Mouse (Mus musculus) myocyte (in vitro differentiated cells): Measurements from ENCODE around the gene Lias. TPM values are rescaled to one million over a fixed set of nuclear protein-coding genes. Genes with fewer than 3 reads are reported as not detected.

Experiments used
- H3K27me3 ChIP-seq: one replicate; pipeline ENCODE4 v1.6.1; 2011; ENCODE audit not compliant: control insufficient read depth, insufficient read depth, insufficient read length
- H3K36me3 ChIP-seq: one replicate; pipeline ENCODE4 v1.6.1; 2011; ENCODE audit not compliant: control insufficient read depth, insufficient read depth
- H3K4me2 ChIP-seq: one replicate; pipeline ENCODE4 v1.6.1; 2011; ENCODE audit warnings: low read depth, control low read depth
- H3K4me3 ChIP-seq: one replicate; pipeline ENCODE4 v1.5.1; 2011; ENCODE audit warnings: mild to moderate bottlenecking, control low read depth, moderate library complexity
- H3K79me2 ChIP-seq: one replicate; pipeline ENCODE4 v1.6.1; 2011; ENCODE audit not compliant: control insufficient read depth, insufficient read depth
- H3ac ChIP-seq: one replicate; pipeline ENCODE4 v1.6.1; 2011; ENCODE audit not compliant: control insufficient read depth, insufficient read length
- CEBPB ChIP-seq: IDR thresholded peaks from 2 replicates; pipeline ENCODE4 v1.6.1; 2011; ENCODE audit warnings: mild to moderate bottlenecking, moderate library complexity; ENCODE audit not compliant: poor library complexity, insufficient read depth, severe bottlenecking
- E2F4 ChIP-seq: IDR thresholded peaks from one replicate; pipeline ENCODE4 v1.6.1; 2011; ENCODE audit warnings: mild to moderate bottlenecking, control low read depth, moderate library complexity; ENCODE audit not compliant: insufficient read depth
- MAX ChIP-seq: IDR thresholded peaks from one replicate; pipeline ENCODE4 v1.6.1; 2011; ENCODE audit warnings: low read depth, mild to moderate bottlenecking, control low read depth
- MYOD1 ChIP-seq, 3 experiments: IDR thresholded peaks; one replicate each; pipeline ENCODE4 v1.6.1; 2011; ENCODE audit warnings: control low read depth in 2 of 3, low read depth in 2 of 3, mild to moderate bottlenecking in 2 of 3, moderate library complexity in 1 of 3; ENCODE audit not compliant: insufficient read length in 2 of 3, control insufficient read depth in 1 of 3
- MYOG ChIP-seq, 3 experiments: IDR thresholded peaks; one replicate each; pipeline ENCODE4 v1.6.1; 2011; ENCODE audit warnings: control low read depth in 2 of 3, low read depth in 2 of 3, mild to moderate bottlenecking in 2 of 3; ENCODE audit not compliant: insufficient read length in 2 of 3, control insufficient read depth in 1 of 3, insufficient read depth in 1 of 3
- POLR2A ChIP-seq: IDR thresholded peaks from one replicate; pipeline ENCODE4 v1.6.1; 2011; ENCODE audit warnings: low read depth, mild to moderate bottlenecking, control low read depth, moderate library complexity; ENCODE audit not compliant: insufficient read length
- POLR2AphosphoS2 ChIP-seq: IDR thresholded peaks from one replicate; pipeline ENCODE4 v1.6.1; 2011; ENCODE audit warnings: low read depth, control low read depth; ENCODE audit not compliant: insufficient read length
- REST ChIP-seq: IDR thresholded peaks from one replicate; pipeline ENCODE4 v1.6.1; 2011; ENCODE audit warnings: mild to moderate bottlenecking, control low read depth, moderate library complexity; ENCODE audit not compliant: insufficient read depth, insufficient read length
- SRF ChIP-seq: IDR thresholded peaks from one replicate; pipeline ENCODE4 v1.6.1; 2011; ENCODE audit warnings: low read depth; ENCODE audit not compliant: control insufficient read depth, insufficient read length
- TCF12 ChIP-seq: IDR thresholded peaks from one replicate; pipeline ENCODE4 v1.6.1; 2011; ENCODE audit warnings: mild to moderate bottlenecking, control low read depth; ENCODE audit not compliant: poor library complexity, insufficient read depth, severe bottlenecking
- TCF3 ChIP-seq: IDR thresholded peaks from one replicate; pipeline ENCODE4 v1.6.1; 2011; ENCODE audit warnings: low read depth, control low read depth; ENCODE audit not compliant: insufficient read length
- USF1 ChIP-seq: IDR thresholded peaks from one replicate; pipeline ENCODE4 v1.6.1; 2011; ENCODE audit warnings: low read depth, mild to moderate bottlenecking, control low read depth, moderate library complexity
- polyA plus RNA-seq: library from polyadenylated mRNA; unstranded; fragments of >200 nt; fragmentation: generic; extraction: Trizol; gene quantifications from one replicate; pipeline ENCODE4 v1.2.1, GENCODE M21; 2012; ENCODE audit warnings: missing spikeins

Gene Lias
- polyA plus RNA-seq, 1 experiment, result 22.6 TPM

GRCm38 (mm10) chr5:65354985-65355384 is 36.3 kb upstream of the Lias start:
- no peak overlapping the region for H3ac ChIP-seq
- H3K79me2 ChIP-seq, result no peaks in the 10 kb centered on the region
- no peak for TF ChIP-seq E2F4
- TF ChIP-seq MAX, result no peak
- no peak for TF ChIP-seq POLR2A
- no peak for TF ChIP-seq TCF12
- no peak for TF ChIP-seq MYOG (IDR thresholded peaks at IDR 0.05; ENCODE audit: control insufficient read depth in 1 of 3, insufficient read depth in 1 of 3, insufficient read length in 2 of 3, low read depth in 2 of 3)
- no peak for TF ChIP-seq MYOD1 (IDR thresholded peaks at IDR 0.05; ENCODE audit: control insufficient read depth in 1 of 3, insufficient read length in 2 of 3, low read depth in 2 of 3)
- TF ChIP-seq USF1, result no peak
- no peak for TF ChIP-seq REST
- no peak for TF ChIP-seq TCF3
- TF ChIP-seq POLR2AphosphoS2, result no peak
- peaks cover 19% of the 10 kb centered on the region for H3K27me3 ChIP-seq
- no peaks in the 10 kb centered on the region for H3K36me3 ChIP-seq
- no peak overlapping the region for H3K4me2 ChIP-seq
- no peak overlapping the region for H3K4me3 ChIP-seq

GRCm38 (mm10) chr5:65356851-65357250 is 34.4 kb upstream of the Lias start:
- TF ChIP-seq E2F4, result no peak
- TF ChIP-seq MYOD1 (IDR thresholded peaks at IDR 0.05; ENCODE audit: control insufficient read depth in 1 of 3, insufficient read length in 2 of 3, low read depth in 2 of 3), result no peak
- TF ChIP-seq CEBPB, result no peak
- no peak for TF ChIP-seq REST
- TF ChIP-seq TCF12, result no peak
- TF ChIP-seq POLR2A, result no peak
- no peak overlapping the region for H3K4me3 ChIP-seq
- no peak overlapping the region for H3K4me2 ChIP-seq
- H3K27me3 ChIP-seq, result peaks cover 18% of the 10 kb centered on the region
- no peaks in the 10 kb centered on the region for H3K79me2 ChIP-seq
- no peaks in the 10 kb centered on the region for H3K36me3 ChIP-seq
- no peak overlapping the region for H3ac ChIP-seq

GRCm38 (mm10) chr5:65357771-65358170 is 33.5 kb upstream of the Lias start:
- Histone ChIP-seq H3K79me2 (no peaks in the 10 kb centered on the region), H3ac (no peak overlapping the region), H3K4me3 (no peak overlapping the region), H3K27me3 (peaks cover 9% of the 10 kb centered on the region), H3K36me3 (no peaks in the 10 kb centered on the region), H3K4me2 (no peak overlapping the region)
- TF ChIP-seq SRF (no peak), MAX (no peak), USF1 (no peak)

GRCm38 (mm10) chr5:65367837-65368236 is 23.5 kb upstream of the Lias start:
- H3K27me3 ChIP-seq, result peaks cover 57% of the 10 kb centered on the region
- H3K79me2 ChIP-seq, result no peaks in the 10 kb centered on the region
- H3K4me2 ChIP-seq, result no peak overlapping the region
- H3K4me3 ChIP-seq, result no peak overlapping the region
- no peaks in the 10 kb centered on the region for H3K36me3 ChIP-seq
- H3ac ChIP-seq, result no peak overlapping the region
- TF ChIP-seq SRF, result no peak
- TF ChIP-seq POLR2A, result no peak
- no peak for TF ChIP-seq POLR2AphosphoS2
- TF ChIP-seq USF1, result no peak
- no peak for TF ChIP-seq E2F4
- TF ChIP-seq REST, result no peak
- TF ChIP-seq MYOG (IDR thresholded peaks at IDR 0.05; ENCODE audit: control insufficient read depth in 1 of 3, insufficient read depth in 1 of 3, insufficient read length in 2 of 3, low read depth in 2 of 3), result no peak
- no peak for TF ChIP-seq TCF12
- TF ChIP-seq CEBPB, result no peak
- no peak for TF ChIP-seq MAX
- TF ChIP-seq MYOD1 (IDR thresholded peaks at IDR 0.05; ENCODE audit: control insufficient read depth in 1 of 3, insufficient read length in 2 of 3, low read depth in 2 of 3), result no peak
- no peak for TF ChIP-seq TCF3

- H3K36me3 ChIP-seq, result no peaks in the 10 kb centered on the region
- no peak overlapping the region for H3K4me2 ChIP-seq
- TF ChIP-seq MYOD1 (IDR thresholded peaks at IDR 0.05; ENCODE audit: control insufficient read depth in 1 of 3, insufficient read length in 2 of 3, low read depth in 2 of 3) (no peak), CEBPB (no peak), TCF12 (no peak), REST (no peak), POLR2AphosphoS2 (no peak), SRF (no peak), TCF3 (no peak), E2F4 (no peak), POLR2A (no peak), MAX (no peak), MYOG (IDR thresholded peaks at IDR 0.05; ENCODE audit: control insufficient read depth in 1 of 3, insufficient read depth in 1 of 3, insufficient read length in 2 of 3, low read depth in 2 of 3) (no peak), USF1 (no peak)
- H3K79me2 ChIP-seq, result no peaks in the 10 kb centered on the region
- peaks cover 33% of the 10 kb centered on the region for H3K27me3 ChIP-seq
- H3K4me3 ChIP-seq, result no peak overlapping the region
- no peak overlapping the region for H3ac ChIP-seq
These were observed 19.7 kb upstream of the Lias start for GRCm38 (mm10) chr5:65371551-65371950.
